Mouse (Mus musculus) olfactory bulb, adult 2 months (tissue): ENCODE measurements at regions not wholly inside any gene's neighbourhood (a gene's known extent, or its start where the extent isn't known, plus 50 kb on each side); places are given as distances from the start of the nearest gene placed in this dataset.

ENCODE experiments used
- H3K27ac ChIP-seq: fragments of 200-500 bp; 2 replicates; pipeline ENCODE4 v1.5.1; 2012; ENCODE audit warnings: low read depth, low read length; ENCODE audit not compliant: insufficient read depth
- H3K4me1 ChIP-seq: fragments of 200-500 bp; 2 replicates; pipeline ENCODE4 v1.6.1; 2012; ENCODE audit warnings: low read length; ENCODE audit not compliant: control insufficient read depth, insufficient read depth
- H3K4me3 ChIP-seq: fragments of 200-500 bp; 2 replicates; pipeline ENCODE4 v1.5.1; 2012; ENCODE audit warnings: mild to moderate bottlenecking, low read depth, low read length, moderate library complexity; ENCODE audit not compliant: insufficient read depth
- CTCF ChIP-seq: fragments of 200-500 bp; IDR thresholded peaks from 2 replicates; pipeline ENCODE4 v1.5.1; 2012; ENCODE audit warnings: low read depth, mild to moderate bottlenecking, low read length, moderate library complexity; ENCODE audit not compliant: insufficient read depth
- POLR2A ChIP-seq: fragments of 200-500 bp; IDR thresholded peaks from 2 replicates; pipeline ENCODE4 v1.6.1; 2012; ENCODE audit warnings: mild to moderate bottlenecking, low read depth, low read length, moderate library complexity; ENCODE audit not compliant: insufficient read depth
- WGBS: fragments of 180-500 bp; shearing (Covaris S2); methylation state at CpG from one replicate; pipeline ENCODE4 v1.1.7; 2018; 5-methylcytosine and 5-hydroxymethylcytosine counted together

DNA sequence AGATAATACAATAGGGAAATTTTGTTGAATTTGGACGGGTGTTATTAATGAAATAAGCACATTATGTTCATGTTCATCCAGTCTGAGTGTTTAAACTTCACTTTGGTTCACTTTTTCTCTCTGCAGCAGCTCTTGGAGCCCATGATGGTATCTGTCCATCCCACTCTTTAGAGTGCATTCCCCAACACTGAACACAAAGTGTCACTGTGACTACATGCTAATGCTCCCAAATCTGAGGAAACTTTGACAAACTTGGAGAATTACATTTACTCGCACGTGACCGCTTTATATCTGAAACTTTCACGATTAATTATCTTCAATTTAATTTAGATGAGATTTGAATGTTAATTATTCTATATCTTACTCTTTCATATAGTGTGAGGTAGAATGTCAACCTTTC is 250.8 kb downstream of the Pou4f1 start:
- Histone ChIP-seq H3K4me1 (no peaks in the 10 kb centered on the region), H3K27ac (no peak overlapping the region), H3K4me3 (no peak overlapping the region)
- 80% methylated on average over 5 of the region's 5 CpGs for WGBS
- TF ChIP-seq CTCF, result no peak
- no peak for TF ChIP-seq POLR2A

DNA sequence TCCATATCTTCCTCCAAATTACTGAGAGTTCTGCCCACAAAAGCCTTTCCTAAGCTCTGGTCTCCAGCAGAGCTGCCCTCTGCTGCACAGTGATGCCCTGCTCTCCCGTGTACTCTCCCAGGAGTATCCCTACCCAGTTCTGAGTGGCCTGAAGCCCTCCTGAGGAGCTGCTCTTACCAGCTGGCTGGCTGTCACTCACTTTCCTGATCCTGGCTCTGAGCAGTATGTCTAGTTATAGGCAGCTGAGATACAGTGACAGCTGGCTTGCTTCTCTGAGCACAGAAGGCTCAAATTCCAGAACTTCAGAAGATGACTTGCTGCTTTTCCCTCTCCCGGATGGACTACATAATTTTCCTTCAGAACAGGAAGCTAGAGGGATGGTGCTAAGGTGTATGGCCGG is 257.1 kb downstream of the Pou4f1 start:
- 76% methylated on average over 3 of the region's 3 CpGs for WGBS
- no peak for TF ChIP-seq CTCF
- TF ChIP-seq POLR2A, result no peak
- Histone ChIP-seq H3K4me1 (no peaks in the 10 kb centered on the region), H3K4me3 (no peak overlapping the region), H3K27ac (no peak overlapping the region)

DNA sequence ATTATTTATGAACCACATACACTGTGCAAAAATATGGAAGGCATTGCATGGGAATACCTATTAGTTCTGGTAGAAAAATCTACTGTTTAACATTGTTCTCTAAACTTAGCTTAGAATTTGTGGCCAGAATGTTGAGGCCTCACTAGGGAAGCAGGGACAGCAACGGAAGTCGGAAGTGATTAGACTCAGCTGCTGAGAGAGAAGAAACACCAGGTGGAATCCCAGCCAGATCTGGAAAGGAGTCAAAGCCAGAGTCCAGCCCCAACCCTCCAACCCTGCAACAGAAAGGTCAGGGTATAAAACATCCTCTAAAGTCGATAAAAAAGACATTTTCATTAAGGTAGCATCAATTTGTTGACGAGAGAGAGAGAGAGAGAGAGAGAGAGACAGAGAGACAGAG is 258.9 kb downstream of the Pou4f1 start:
- H3K4me1 ChIP-seq, result no peaks in the 10 kb centered on the region
- no peak overlapping the region for H3K27ac ChIP-seq
- H3K4me3 ChIP-seq, result no peak overlapping the region
- WGBS, result 88% methylated on average over 4 of the region's 4 CpGs
- no peak for TF ChIP-seq CTCF
- TF ChIP-seq POLR2A, result no peak

DNA sequence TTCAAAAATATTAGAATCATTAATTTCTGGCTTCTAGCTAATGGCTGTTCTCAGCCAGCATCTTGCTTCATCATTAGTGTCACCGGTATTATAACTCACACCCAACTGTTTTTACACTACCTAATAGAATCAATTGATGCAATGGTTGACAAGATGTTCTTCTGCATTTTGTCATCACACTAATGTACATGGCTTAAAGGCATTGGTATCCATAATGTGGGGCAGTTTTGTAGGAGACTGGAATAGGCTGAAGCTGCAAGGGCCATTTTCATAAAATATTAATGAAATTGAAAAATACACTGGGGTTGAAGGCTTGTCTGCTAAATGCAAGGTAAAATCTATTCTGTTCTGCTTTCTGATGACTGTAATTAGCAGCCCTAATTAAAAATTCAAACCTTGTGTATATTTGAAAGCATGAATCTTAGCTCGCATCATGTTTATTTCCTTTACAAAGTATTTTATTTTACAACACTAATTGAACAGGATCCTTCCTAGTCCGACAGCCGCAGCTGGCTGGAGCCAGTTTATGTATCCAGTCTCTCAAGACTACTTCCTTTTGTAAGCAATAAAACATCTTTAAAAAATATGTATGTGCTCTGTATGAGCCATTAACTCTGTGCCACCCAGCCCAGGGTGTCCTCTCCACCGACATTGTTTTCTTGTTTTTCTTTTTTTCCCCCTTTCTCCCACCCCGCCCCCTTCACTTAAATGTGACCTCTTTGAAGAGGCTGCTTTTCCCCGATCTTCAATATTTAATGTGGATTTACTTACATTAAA is 259.6 kb downstream of the Pou4f1 start:
- WGBS, result 75% methylated on average over 7 of the region's 7 CpGs
- Histone ChIP-seq H3K4me3 (no peak overlapping the region), H3K4me1 (no peaks in the 10 kb centered on the region), H3K27ac (no peak overlapping the region)
- TF ChIP-seq CTCF (no peak), POLR2A (no peak)

DNA sequence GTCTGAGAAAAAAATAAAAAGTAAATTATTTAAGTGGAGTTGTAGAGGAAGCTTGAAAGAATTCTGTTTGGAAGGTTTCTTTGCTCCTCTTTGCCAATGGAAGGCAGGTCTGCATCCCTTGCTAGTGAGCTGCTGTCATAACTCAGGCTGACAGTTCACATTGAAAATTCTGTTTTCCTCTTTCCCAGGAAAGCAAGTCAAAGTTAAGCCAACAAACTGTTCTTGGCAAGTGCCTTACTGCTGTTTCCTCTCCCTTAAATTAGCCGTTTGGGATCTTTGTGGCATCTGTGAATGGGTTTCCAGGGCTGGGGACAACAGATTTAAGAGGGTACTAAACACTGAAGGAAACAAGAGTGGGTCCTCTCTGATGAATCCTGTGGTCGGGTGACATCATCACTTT is 261.2 kb downstream of the Pou4f1 start:
- TF ChIP-seq POLR2A, result no peak
- no peak for TF ChIP-seq CTCF
- H3K4me1 ChIP-seq, result no peaks in the 10 kb centered on the region
- no peak overlapping the region for H3K4me3 ChIP-seq
- no peak overlapping the region for H3K27ac ChIP-seq
- WGBS, result 31% methylated on average over 2 of the region's 2 CpGs

DNA sequence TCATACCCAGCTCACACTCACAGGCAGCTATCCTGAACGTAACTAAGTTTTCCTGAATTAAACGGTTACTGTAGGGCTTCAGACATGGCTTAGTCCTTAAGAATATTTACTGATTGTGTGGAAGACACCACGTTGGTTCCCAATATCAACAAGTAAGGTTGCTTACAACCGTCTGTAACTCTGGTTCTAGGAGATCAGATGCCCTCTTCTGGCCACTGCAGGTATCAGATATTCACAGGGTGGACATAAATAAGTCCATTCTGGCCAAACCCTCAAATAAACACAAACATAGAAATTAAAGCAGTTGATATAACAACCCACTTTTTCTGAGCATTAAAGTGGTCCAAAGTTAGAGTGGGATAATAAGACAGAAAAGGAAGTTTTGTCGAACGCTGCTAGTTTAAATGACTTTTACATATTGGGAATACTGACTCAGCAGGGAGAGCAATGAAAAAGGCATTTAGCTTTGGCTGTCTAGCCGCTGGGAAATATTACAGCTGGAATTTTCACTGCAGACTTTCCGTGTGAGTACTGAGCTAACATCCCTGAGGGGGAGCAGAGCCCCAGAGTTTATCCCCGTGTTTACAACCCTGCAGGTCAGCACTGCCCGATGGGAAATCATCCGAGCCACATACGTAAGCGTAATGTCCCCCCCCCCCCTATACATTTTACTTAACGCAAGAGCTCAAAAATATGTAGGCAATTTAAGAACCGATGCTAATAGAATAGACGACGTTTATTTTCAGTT is 264.4 kb downstream of the Pou4f1 start:
- no peak overlapping the region for H3K4me3 ChIP-seq
- no peak overlapping the region for H3K27ac ChIP-seq
- TF ChIP-seq POLR2A (no peak), CTCF (no peak)
- no peaks in the 10 kb centered on the region for H3K4me1 ChIP-seq
- WGBS, result 82% methylated on average over 17 of the region's 17 CpGs

DNA sequence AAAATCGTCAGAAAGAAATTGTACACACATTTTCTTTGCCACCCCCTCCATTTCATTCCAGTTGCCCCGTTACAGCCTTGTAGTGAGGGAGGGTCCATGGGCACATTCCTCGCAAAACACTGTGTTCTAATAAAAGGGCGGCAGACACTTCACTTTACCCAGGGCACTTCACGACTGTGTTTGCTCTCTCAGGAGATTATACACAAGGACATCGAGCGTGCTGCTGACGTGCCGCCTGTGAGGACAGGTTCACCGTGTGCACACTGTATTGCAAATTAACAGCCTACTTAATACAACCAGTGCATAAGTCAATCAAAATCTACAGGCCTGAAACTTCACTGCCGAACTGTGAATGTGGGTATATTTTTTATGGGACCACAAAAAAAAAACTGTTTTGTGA is 274.6 kb downstream of the Pou4f1 start:
- Histone ChIP-seq H3K4me1 (no peaks in the 10 kb centered on the region), H3K27ac (no peak overlapping the region), H3K4me3 (no peak overlapping the region)
- no peak for TF ChIP-seq POLR2A
- no peak for TF ChIP-seq CTCF
- 71% methylated on average over 11 of the region's 11 CpGs for WGBS

DNA sequence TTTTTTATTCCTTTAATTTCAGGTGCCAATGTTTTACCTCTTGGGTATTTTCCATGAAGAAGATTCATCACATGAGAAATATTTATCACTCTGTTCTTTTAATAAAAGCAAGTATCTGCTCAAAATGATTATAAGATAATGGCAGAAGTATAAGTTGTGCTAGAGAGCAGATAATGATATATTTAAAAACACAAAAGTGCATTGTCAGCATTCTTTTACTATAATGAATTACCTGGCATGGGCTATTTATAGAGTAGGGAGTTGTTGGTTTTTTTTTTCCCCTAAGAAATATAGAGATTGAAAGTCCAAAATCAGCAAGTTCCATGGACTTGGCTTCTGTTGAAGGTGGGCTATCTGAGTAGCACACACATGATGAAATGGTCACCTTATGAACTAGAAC is 292.7 kb downstream of the Pou4f1 start:
- Histone ChIP-seq H3K4me1 (no peaks in the 10 kb centered on the region), H3K4me3 (no peak overlapping the region), H3K27ac (no peak overlapping the region)
- TF ChIP-seq CTCF (no peak), POLR2A (no peak)

DNA sequence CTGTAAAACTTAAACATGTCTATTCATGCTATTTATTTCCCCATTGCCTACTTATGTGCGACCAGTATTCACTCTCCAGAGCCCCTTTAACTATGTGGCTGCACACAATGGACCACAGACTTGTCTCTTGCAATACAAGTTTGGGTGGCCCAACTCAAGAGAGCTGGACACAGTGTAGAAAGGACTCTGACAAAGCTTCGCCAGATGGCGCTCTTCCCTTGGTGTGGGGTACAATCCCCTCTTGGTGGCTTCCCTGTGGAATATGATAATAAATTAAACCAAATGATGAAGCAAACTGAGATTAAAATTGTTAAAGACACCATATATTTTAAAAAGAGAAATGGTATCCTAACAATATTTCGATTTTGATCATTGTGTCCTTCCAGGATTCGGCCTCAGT is 302.6 kb upstream of the Ednrb start:
- WGBS, result 64% methylated on average over 5 of the region's 5 CpGs
- TF ChIP-seq POLR2A (no peak), CTCF (no peak)
- Histone ChIP-seq H3K27ac (no peak overlapping the region), H3K4me1 (no peaks in the 10 kb centered on the region), H3K4me3 (no peak overlapping the region)
